Mouse (Mus musculus) ES-Bruce4 (cell line): ENCODE measurements around the gene Olig1. TPM values are rescaled to one million over a fixed set of nuclear protein-coding genes. Genes with fewer than 3 reads are reported as not detected.
A peak's percentile ranks its signal among the peaks of the same experiment; 100 is the strongest.
"Not testable (repeated sequence)": the region's sequence is repeated elsewhere in the genome, so short reads cannot be mapped to it uniquely, and the experiment has no call there.

Experiments used
- H3K27ac ChIP-seq: 2 replicates; pipeline ENCODE4 v1.5.1; 2012; ENCODE audit warnings: low read length, inconsistent platforms; ENCODE audit not compliant: insufficient read depth
- H3K27me3 ChIP-seq: 2 replicates; pipeline ENCODE4 v1.6.1; 2012; ENCODE audit warnings: mild to moderate bottlenecking, low read length, inconsistent platforms; ENCODE audit not compliant: control insufficient read depth, poor library complexity, insufficient read depth, severe bottlenecking
- H3K36me3 ChIP-seq: 2 replicates; pipeline ENCODE4 v1.6.1; 2012; ENCODE audit warnings: inconsistent platforms, mild to moderate bottlenecking, low read length, moderate library complexity; ENCODE audit not compliant: control insufficient read depth, poor library complexity, insufficient read depth, severe bottlenecking
- H3K4me1 ChIP-seq: one replicate; pipeline ENCODE4 v1.8.1; 2011; ENCODE audit warnings: low read length; ENCODE audit not compliant: control insufficient read depth, insufficient read depth
- H3K4me3 ChIP-seq: 2 replicates; pipeline ENCODE4 v1.5.1; 2011; ENCODE audit warnings: low read depth, mild to moderate bottlenecking, low read length
- H3K9ac ChIP-seq: 2 replicates; pipeline ENCODE4 v1.6.1; 2012; ENCODE audit warnings: low read depth, mild to moderate bottlenecking, inconsistent platforms; ENCODE audit not compliant: poor library complexity, severe bottlenecking
- H3K9me3 ChIP-seq: replicated peaks from 2 replicates; pipeline ENCODE4 v1.6.1; 2012; ENCODE audit warnings: mild to moderate bottlenecking, low read length, inconsistent platforms; ENCODE audit not compliant: control insufficient read depth, poor library complexity, insufficient read depth, severe bottlenecking
- CTCF ChIP-seq: IDR thresholded peaks from one replicate; pipeline ENCODE4 v1.8.1; 2011; ENCODE audit warnings: low read depth, low read length
- EP300 ChIP-seq: IDR thresholded peaks from 2 replicates; pipeline ENCODE4 v1.6.1; 2011; ENCODE audit warnings: low read depth, low read length; ENCODE audit not compliant: insufficient read depth
- POLR2A ChIP-seq: IDR thresholded peaks from one replicate; pipeline ENCODE4 v1.8.1; 2011; ENCODE audit warnings: low read length; ENCODE audit not compliant: insufficient read depth
- polyA plus RNA-seq: library from polyadenylated mRNA; stranded (reverse); fragments of >200 nt; gene quantifications from 2 replicates; pipeline ENCODE4 v1.2.4, GENCODE M21; 2011; ENCODE audit warnings: low read depth; ENCODE audit not compliant: missing spikeins, insufficient read depth, insufficient read length

Olig1 gene
- polyA plus RNA-seq, 1 experiment: 44.3 TPM

- peak overlapping the region; percentile 68 for H3K9ac ChIP-seq
- H3K27ac ChIP-seq: no peak overlapping the region
- H3K36me3 ChIP-seq: peaks cover 8% of the 10 kb centered on the region; the same call in 1 of the 2 replicates
- peak overlapping the region; percentile 36 for H3K4me3 ChIP-seq
- TF ChIP-seq CTCF: no peak
- TF ChIP-seq POLR2A: no peak
- TF ChIP-seq EP300: no peak
- peaks cover 7% of the 10 kb centered on the region for H3K4me1 ChIP-seq
- no peaks in the 10 kb centered on the region for H3K9me3 ChIP-seq
- no peaks in the 10 kb centered on the region for H3K27me3 ChIP-seq
Observed at GRCm38 (mm10) chr16:91233241-91233944, 36.2 kb upstream of the Olig1 start.

- TF ChIP-seq POLR2A: no peak
- TF ChIP-seq EP300: no peak
- no peaks in the 10 kb centered on the region for H3K4me1 ChIP-seq
- no peaks in the 10 kb centered on the region for H3K27me3 ChIP-seq
- H3K27ac ChIP-seq: no peak overlapping the region
- H3K4me3 ChIP-seq: no peak overlapping the region
- no peak overlapping the region for H3K9ac ChIP-seq
- no peaks in the 10 kb centered on the region for H3K36me3 ChIP-seq
- no peaks in the 10 kb centered on the region for H3K9me3 ChIP-seq
Observed at GRCm38 (mm10) chr16:91239024-91239423, 30.5 kb upstream of the Olig1 start.

- H3K4me1 ChIP-seq: no peaks in the 10 kb centered on the region
- H3K9ac ChIP-seq: no peak overlapping the region
- H3K27me3 ChIP-seq: no peaks in the 10 kb centered on the region
- no peak overlapping the region for H3K4me3 ChIP-seq
- peaks cover 12% of the 10 kb centered on the region; the same call in 1 of the 2 replicates for H3K9me3 ChIP-seq
- no peaks in the 10 kb centered on the region for H3K36me3 ChIP-seq
- H3K27ac ChIP-seq: no peak overlapping the region
- TF ChIP-seq POLR2A: no peak
- TF ChIP-seq EP300: no peak
- no peak for TF ChIP-seq CTCF
Observed at GRCm38 (mm10) chr16:91246292-91246691, 23.3 kb upstream of the Olig1 start.

GRCm38 (mm10) chr16:91255419-91256164, 14.0 kb upstream of the Olig1 start:
- peaks cover 11% of the 10 kb centered on the region for H3K4me1 ChIP-seq
- H3K36me3 ChIP-seq, H3K9me3 ChIP-seq, H3K27me3 ChIP-seq: not testable (repeated sequence)
- peak overlapping the region; percentile 98 for H3K27ac ChIP-seq
- peak overlapping the region; percentile 73 for H3K4me3 ChIP-seq
- peak overlapping the region; percentile 22 for H3K9ac ChIP-seq
- TF ChIP-seq EP300: peak; percentile 46; the same call in 1 of the 2 replicates

GRCm38 (mm10) chr16:91258956-91259355, 10.6 kb upstream of the Olig1 start:
- Histone ChIP-seq H3K27me3 (no peaks in the 10 kb centered on the region), H3K36me3 (no peaks in the 10 kb centered on the region), H3K4me1 (peaks cover 11% of the 10 kb centered on the region), H3K27ac (no peak overlapping the region), H3K9ac (no peak overlapping the region), H3K9me3 (no peaks in the 10 kb centered on the region), H3K4me3 (no peak overlapping the region)
- TF ChIP-seq CTCF (no peak), POLR2A (no peak), EP300 (no peak)

GRCm38 (mm10) chr16:91260861-91261260, 8.7 kb upstream of the Olig1 start:
- no peaks in the 10 kb centered on the region for H3K27me3 ChIP-seq
- no peak overlapping the region for H3K27ac ChIP-seq
- no peak overlapping the region for H3K4me3 ChIP-seq
- H3K36me3 ChIP-seq: no peaks in the 10 kb centered on the region
- TF ChIP-seq EP300 (no peak), CTCF (no peak), POLR2A (no peak)
- H3K9me3 ChIP-seq: no peaks in the 10 kb centered on the region
- no peak overlapping the region for H3K9ac ChIP-seq
- peaks cover 11% of the 10 kb centered on the region for H3K4me1 ChIP-seq
